Mouse (Mus musculus): ENCODE results near the gene Polr3e.

Polr3e gene

DNA sequence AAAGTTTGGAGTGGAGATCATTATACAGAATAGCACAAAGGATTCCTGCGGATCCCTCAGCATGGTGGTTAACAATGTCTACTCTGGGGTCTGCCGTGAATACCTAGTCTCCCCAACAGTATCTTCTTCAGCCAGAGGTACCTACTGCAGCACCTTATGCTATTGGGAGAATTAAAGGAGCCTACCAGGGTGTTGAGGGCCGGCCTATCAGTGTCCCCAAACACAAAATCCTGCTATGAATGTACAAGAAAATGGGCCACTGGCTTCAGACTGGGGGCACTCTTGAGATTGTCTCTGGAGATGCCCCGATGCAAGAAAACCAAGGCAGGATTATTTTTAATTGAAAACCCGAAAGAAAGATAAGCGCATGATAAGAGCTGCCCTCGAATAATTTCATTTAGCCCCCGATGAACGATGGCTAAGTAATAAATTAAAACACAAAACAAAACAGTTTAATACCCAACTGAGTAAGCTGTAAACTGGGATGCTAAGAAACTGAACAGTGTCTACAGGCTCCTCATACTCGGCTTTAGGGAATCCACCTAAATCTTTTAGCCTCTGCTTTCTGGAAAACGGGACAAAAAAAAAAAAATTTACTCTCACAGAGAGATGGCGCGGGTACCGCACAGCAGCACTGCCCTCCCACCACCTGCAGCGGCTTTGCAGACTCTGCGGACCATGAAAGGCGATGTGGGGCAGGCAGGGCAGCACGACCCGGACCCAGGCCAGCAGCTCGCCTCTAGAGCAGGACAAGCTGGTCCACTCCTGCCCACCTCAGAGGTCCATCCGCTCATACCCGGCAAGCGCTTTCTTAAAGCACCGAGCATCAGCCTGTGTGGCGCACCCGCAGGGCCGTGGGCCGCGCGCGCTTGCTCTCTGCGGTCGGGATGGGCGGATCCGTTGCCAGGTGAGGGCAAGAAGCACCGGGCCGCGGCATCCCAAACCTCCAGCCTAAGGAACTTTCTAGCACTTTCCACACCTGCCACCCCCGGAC, 63.7 kb downstream of the Polr3e start:
- peak; percentile 39 to 62 for DNase-seq

DNA sequence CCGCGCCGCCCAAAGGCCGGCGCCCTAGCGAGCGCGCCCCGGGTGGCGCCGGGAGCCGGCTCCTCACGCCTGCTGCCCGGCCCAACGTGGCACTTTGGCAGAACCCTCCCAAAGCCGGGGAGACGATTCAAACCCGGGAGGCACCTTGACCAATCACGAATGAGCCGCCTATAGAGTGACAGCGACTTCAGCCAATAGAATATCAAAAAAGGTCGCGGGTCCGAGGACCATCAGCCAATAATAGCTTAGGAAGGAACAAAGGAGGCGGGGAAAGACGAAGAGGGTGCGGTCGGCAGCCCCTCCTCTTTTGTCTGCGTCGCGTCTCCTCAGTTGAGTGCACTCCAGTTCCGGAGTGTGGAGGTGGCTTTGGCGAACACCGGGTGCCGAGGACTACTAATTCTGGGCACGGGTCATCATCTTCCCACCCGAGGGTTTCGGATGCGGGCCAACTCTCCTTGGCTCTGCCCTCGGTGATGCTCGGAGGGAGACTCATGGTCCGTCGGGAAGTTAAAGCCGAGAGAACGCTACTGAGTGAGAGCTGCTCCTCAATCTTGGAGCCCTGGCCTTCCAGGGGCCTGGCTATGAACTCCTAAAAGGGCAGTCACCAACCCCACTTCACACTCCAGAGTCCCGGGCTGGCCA, 64.8 kb downstream of the Polr3e start, which contains the start of the genes Cdr2 and Mfsd13b:
Gene Cdr2 (minus strand): TSS at position 113 of the 642 bp plus-strand sequence.
Gene Mfsd13b (plus strand): TSS at position 310 of the 642 bp plus-strand sequence.
- DNase-seq = peak; percentile 94 to 95

DNA sequence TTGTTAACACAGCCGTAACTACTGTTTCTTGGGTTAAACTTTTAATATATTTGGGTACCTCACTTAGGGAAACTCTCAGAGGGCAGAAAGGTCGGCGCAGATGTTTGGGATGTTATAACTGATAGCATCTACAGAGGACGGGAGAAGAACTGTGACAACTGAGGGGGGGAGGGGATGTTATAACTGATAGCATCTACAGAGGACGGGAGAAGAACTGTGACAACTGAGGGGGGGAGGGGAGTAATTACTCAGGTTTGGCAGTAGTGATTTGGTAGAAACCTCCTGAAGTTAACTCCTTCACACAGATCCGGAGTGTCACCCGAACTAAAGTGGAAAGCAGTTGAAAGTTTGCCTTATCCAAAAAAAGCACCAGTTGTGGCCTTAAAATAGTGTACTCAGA, 65.4 kb downstream of the Polr3e start:
- no peak for DNase-seq

DNA sequence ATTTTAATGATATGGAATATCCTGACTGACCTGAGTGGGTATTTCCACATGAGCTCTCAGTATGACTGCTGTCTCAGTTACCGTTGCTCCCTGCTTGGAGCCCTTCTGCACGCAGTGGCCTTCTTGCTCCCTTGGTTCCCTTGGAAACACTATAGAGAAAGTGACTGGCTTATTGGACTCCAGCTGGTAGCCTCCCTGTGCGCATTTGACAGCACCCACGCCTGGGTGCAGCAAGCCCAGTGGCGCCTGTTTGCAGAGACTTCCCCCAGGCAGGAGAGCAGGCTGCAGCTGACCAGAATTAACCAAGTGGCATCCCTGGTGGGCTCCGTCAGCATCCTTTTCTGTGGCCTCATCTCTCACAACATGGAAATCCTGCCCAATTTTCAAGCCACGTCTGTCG, 73.6 kb downstream of the Polr3e start:
- DNase-seq = no peak

Measured in cerebellum, adult 18-20 months (tissue).